Mouse (Mus musculus) small intestine, adult 2 months (tissue): ENCODE results near the gene Hspa1l.

ENCODE experiments used
- CTCF ChIP-seq: fragments of 200-500 bp; IDR thresholded peaks from 2 replicates; pipeline ENCODE4 v1.5.1; 2012; ENCODE audit warnings: low read depth, mild to moderate bottlenecking, control low read depth, inconsistent platforms, low read length, moderate library complexity, mixed read lengths; ENCODE audit not compliant: insufficient replicate concordance, insufficient read length; ENCODE audit errors: extremely low read depth
- POLR2A ChIP-seq: fragments of 200-500 bp; IDR thresholded peaks from 2 replicates; pipeline ENCODE4 v1.6.1; 2012; ENCODE audit warnings: low read depth, mild to moderate bottlenecking, control low read depth, inconsistent platforms, low read length, moderate library complexity

GRCm38 (mm10) chr17:35023756-35024155, 51.3 kb downstream of the Hspa1l start:
- TF ChIP-seq CTCF (no peak), POLR2A (peak; percentile 29; the same call in 1 of the 2 replicates)
